Mouse (Mus musculus) embryonic facial prominence, embryonic 15.5 days (tissue): ENCODE results near the gene Xpo5. TPM values are rescaled to one million over a fixed set of nuclear protein-coding genes. Genes with fewer than 3 reads are reported as not detected.

ENCODE experiments used
- ATAC-seq: fragments of 200-750 bp; cut with Nextera tagmentation; 2 replicates; pipeline ENCODE4 v1.8.0; 2017; ENCODE audit warnings: low read depth, moderate TSS enrichment; ENCODE audit not compliant: insufficient number of reproducible peaks, low FRiP score, low TSS enrichment
- H3K27ac ChIP-seq: fragments of 300-500 bp; sonication (generic); replicated peaks from 2 replicates; pipeline ENCODE4 v1.5.1; 2015; ENCODE audit warnings: mild to moderate bottlenecking, inconsistent platforms
- H3K27me3 ChIP-seq: fragments of 300-500 bp; sonication (generic); 2 replicates; pipeline ENCODE4 v1.6.1; 2015; ENCODE audit warnings: inconsistent platforms
- H3K36me3 ChIP-seq: fragments of 300-500 bp; sonication (generic); 2 replicates; pipeline ENCODE4 v1.6.1; 2015; ENCODE audit warnings: mild to moderate bottlenecking, inconsistent platforms
- H3K4me1 ChIP-seq: fragments of 300-500 bp; sonication (generic); 2 replicates; pipeline ENCODE4 v1.6.1; 2015; ENCODE audit warnings: inconsistent platforms
- H3K4me2 ChIP-seq: fragments of 300-500 bp; sonication (generic); replicated peaks from 2 replicates; pipeline ENCODE4 v1.6.1; 2015; ENCODE audit warnings: mild to moderate bottlenecking, inconsistent platforms
- H3K4me3 ChIP-seq: fragments of 300-500 bp; sonication (generic); replicated peaks from 2 replicates; pipeline ENCODE4 v1.5.1; 2015; ENCODE audit warnings: mild to moderate bottlenecking, inconsistent platforms
- H3K9ac ChIP-seq: fragments of 300-500 bp; sonication (generic); 2 replicates; pipeline ENCODE4 v1.6.1; 2015; ENCODE audit warnings: inconsistent platforms
- H3K9me3 ChIP-seq: fragments of 300-500 bp; sonication (generic); replicated peaks from 2 replicates; pipeline ENCODE4 v1.6.1; 2016; ENCODE audit warnings: inconsistent platforms
- whole genome bisulfite sequencing: fragments of 180-500 bp; shearing (Covaris S2); methylation state at CpG from one replicate; pipeline ENCODE4 v1.1.7; 2015; 5-methylcytosine and 5-hydroxymethylcytosine counted together
- polyA plus RNA-seq: library from polyadenylated mRNA; unstranded; fragments of >200 nt; fragmentation: Nextera tagmentation; extraction: Ambion mirVana; gene quantifications from 2 replicates; pipeline ENCODE4 v1.2.1, GENCODE M21; 2015

The Xpo5 gene
- polyA plus RNA-seq, 1 experiment from 2014 or later, result 35.0 TPM

DNA sequence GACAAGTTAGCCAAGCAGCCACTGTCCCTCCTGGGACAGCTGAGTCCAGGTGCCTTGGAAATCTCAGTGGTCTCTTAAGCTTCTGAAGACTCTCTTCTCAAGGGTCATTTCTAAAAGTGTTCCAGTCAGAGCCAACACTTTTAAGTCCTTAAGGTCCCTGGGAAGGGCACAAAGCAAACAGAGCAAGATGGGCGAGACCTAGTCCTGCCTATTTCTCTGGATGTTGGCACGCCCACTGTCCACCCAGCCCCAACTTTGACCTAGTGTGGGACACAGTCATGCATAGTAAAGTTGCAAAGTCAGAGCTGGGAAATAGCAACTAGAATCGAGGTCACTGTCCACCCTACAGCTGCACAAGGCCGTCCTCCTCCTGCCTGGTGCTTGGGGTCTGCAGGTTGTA is 40.4 kb downstream of the Xpo5 start:
- no peak for ATAC-seq
- Histone ChIP-seq H3K27ac (no peak overlapping the region), H3K4me1 (peaks cover 14% of the 10 kb centered on the region), H3K27me3 (no peaks in the 10 kb centered on the region), H3K36me3 (peaks cover 84% of the 10 kb centered on the region), H3K4me2 (no peak overlapping the region), H3K9ac (no peak overlapping the region), H3K4me3 (no peak overlapping the region), H3K9me3 (no peaks in the 10 kb centered on the region)
- 83% methylated on average over 4 of the region's 4 CpGs for WGBS

DNA sequence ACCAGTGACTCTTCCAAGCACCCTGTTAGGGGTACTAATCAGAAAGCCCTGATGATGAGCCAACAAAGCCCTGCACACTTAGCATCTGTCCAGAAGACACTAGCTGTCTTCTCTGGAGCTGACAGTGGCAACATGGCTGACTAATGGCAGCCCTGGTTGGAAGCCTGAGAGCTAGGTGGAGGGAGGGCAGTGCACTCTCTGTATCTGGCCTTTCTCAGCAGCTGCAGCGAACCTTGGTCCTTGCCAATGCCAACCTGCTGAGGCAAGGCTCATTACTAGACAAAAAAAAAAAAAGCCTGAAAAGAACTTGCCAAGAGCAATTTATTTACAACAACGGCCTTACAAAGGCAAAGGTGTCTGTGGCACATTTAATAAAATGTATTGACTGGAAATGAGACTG is 41.0 kb downstream of the Xpo5 start:
- Histone ChIP-seq H3K36me3 (peaks cover 77% of the 10 kb centered on the region), H3K9ac (no peak overlapping the region), H3K27me3 (no peaks in the 10 kb centered on the region), H3K9me3 (no peaks in the 10 kb centered on the region), H3K4me2 (no peak overlapping the region), H3K4me3 (no peak overlapping the region), H3K4me1 (peaks cover 16% of the 10 kb centered on the region), H3K27ac (no peak overlapping the region)
- ATAC-seq, result no peak
- 83% methylated on average over 2 of the region's 2 CpGs for WGBS

- Histone ChIP-seq H3K36me3 (peaks cover 71% of the 10 kb centered on the region), H3K27ac (no peak overlapping the region), H3K9ac (no peak overlapping the region), H3K27me3 (no peaks in the 10 kb centered on the region), H3K9me3 (no peaks in the 10 kb centered on the region), H3K4me3 (no peak overlapping the region), H3K4me1 (peaks cover 26% of the 10 kb centered on the region), H3K4me2 (no peak overlapping the region)
- no peak for ATAC-seq
- WGBS, result 73% methylated on average over 10 of the region's 10 CpGs
These were observed 42.0 kb downstream of the Xpo5 start for GRCm38 (mm10) chr17:46244579-46244978.

GRCm38 (mm10) chr17:46247512-46248188 is 45.1 kb downstream of the Xpo5 start, which contains the start of the genes Polr1c and Yipf3:
Gene Polr1c (minus strand): TSS chr17:46248054.
Gene Yipf3 (plus strand): TSS chr17:46248080.
- Histone ChIP-seq H3K9me3 (no peaks in the 10 kb centered on the region), H3K4me3 (peak within 1 kb of the TSS; percentile 90), H3K9ac (peak within 1 kb of the TSS; percentile 93), H3K4me2 (peak within 1 kb of the TSS; percentile 86), H3K36me3 (peaks cover 70% of the 10 kb centered on the region), H3K4me1 (peaks cover 32% of the 10 kb centered on the region), H3K27me3 (no peaks in the 10 kb centered on the region), H3K27ac (peak within 1 kb of the TSS; percentile 67)
- under 1% methylated on average over 53 of the region's 53 CpGs for WGBS
- peak; percentile 89 for ATAC-seq

- Histone ChIP-seq H3K9me3 (no peaks in the 10 kb centered on the region), H3K27ac (peak overlapping the region; percentile 67), H3K4me1 (peaks cover 35% of the 10 kb centered on the region), H3K36me3 (peaks cover 65% of the 10 kb centered on the region), H3K4me2 (peak overlapping the region; percentile 86), H3K27me3 (no peaks in the 10 kb centered on the region), H3K9ac (peak overlapping the region; percentile 93), H3K4me3 (peak overlapping the region; percentile 90)
- ATAC-seq, result peak; percentile 12
- WGBS, result under 1% methylated on average over 37 of the region's 37 CpGs
These were observed 45.6 kb downstream of the Xpo5 start for GRCm38 (mm10) chr17:46248189-46248522.

DNA sequence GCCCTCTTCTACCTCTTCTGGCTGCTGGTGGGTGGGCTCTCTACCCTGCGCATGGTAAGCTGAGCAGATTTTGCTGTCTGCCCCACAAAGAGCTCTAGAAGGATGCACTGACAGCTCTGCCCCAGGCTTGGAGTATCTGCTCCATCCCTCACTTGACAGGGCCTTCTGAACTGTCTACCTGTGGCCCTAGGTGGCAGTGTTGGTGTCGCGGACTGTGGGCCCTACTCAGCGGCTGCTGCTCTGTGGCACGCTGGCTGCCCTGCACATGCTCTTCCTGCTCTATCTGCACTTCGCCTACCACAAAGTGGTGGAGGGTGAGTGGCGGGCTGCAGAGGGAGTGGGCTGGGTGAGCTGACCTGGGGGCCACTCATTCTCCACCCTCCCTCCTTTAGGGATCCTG is 48.6 kb downstream of the Xpo5 start:
- Histone ChIP-seq H3K36me3 (peaks cover 36% of the 10 kb centered on the region), H3K4me1 (peaks cover 51% of the 10 kb centered on the region), H3K4me3 (no peak overlapping the region), H3K27ac (no peak overlapping the region), H3K9ac (no peak overlapping the region), H3K9me3 (no peaks in the 10 kb centered on the region), H3K27me3 (peaks cover 15% of the 10 kb centered on the region), H3K4me2 (no peak overlapping the region)
- no peak for ATAC-seq
- WGBS, result 76% methylated on average over 7 of the region's 7 CpGs

- no peak for ATAC-seq
- WGBS, result 55% methylated on average over 14 of the region's 14 CpGs
- H3K36me3 ChIP-seq, result peaks cover 51% of the 10 kb centered on the region
- H3K27ac ChIP-seq, result no peak overlapping the region
- H3K4me2 ChIP-seq, result peak overlapping the region; percentile 99
- no peaks in the 10 kb centered on the region for H3K9me3 ChIP-seq
- H3K4me3 ChIP-seq, result peak overlapping the region; percentile 68
- H3K27me3 ChIP-seq, result peaks cover 15% of the 10 kb centered on the region
- H3K9ac ChIP-seq, result no peak overlapping the region
- peaks cover 41% of the 10 kb centered on the region for H3K4me1 ChIP-seq
These were observed 50.2 kb downstream of the Xpo5 start for GRCm38 (mm10) chr17:46252571-46253451.

GRCm38 (mm10) chr17:46253452-46254084 is 51.0 kb downstream of the Xpo5 start, which contains the start of gene Lrrc73:
Gene Lrrc73 (plus strand): TSS chr17:46253531.
- Histone ChIP-seq H3K27ac (no peak within 1 kb of the TSS), H3K27me3 (peaks cover 15% of the 10 kb centered on the region), H3K4me1 (peaks cover 40% of the 10 kb centered on the region), H3K9ac (peak within 1 kb of the TSS; percentile 47), H3K36me3 (peaks cover 58% of the 10 kb centered on the region), H3K4me2 (peak within 1 kb of the TSS; percentile 99), H3K9me3 (no peaks in the 10 kb centered on the region), H3K4me3 (peak within 1 kb of the TSS; percentile 68)
- WGBS, result 2% methylated on average over 45 of the region's 48 CpGs
- ATAC-seq, result peak; percentile 86

- H3K4me1 ChIP-seq, result peaks cover 35% of the 10 kb centered on the region
- ATAC-seq, result peak; percentile 0; the same call in 1 of the 2 replicates
- peak overlapping the region; percentile 47 for H3K9ac ChIP-seq
- H3K9me3 ChIP-seq, result no peaks in the 10 kb centered on the region
- H3K4me2 ChIP-seq, result peak overlapping the region; percentile 99
- WGBS, result under 1% methylated on average over 49 of the region's 54 CpGs
- H3K36me3 ChIP-seq, result peaks cover 64% of the 10 kb centered on the region
- peak overlapping the region; percentile 68 for H3K4me3 ChIP-seq
- H3K27ac ChIP-seq, result no peak overlapping the region
- peaks cover 15% of the 10 kb centered on the region for H3K27me3 ChIP-seq
These were observed 51.5 kb downstream of the Xpo5 start for GRCm38 (mm10) chr17:46254106-46254505.

DNA sequence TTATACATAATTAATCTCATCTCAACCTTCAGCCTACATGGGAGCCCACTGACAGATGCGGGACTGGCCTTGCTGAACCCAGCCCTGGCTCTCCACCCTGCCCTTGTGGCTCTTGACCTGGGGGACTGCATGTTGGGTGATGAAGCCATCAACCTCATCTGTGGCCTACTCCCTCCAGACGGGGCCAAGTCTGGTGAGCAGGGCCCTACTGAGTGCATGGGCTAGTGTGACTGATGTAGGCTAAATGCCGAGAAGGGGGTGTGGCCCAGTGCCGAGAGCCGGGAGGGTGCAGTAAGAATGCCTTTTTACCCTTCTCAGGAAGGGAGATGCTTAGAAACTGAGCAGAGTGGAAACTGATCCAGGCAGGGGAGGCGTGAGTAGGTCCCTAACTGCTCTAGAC is 52.6 kb downstream of the Xpo5 start:
- Histone ChIP-seq H3K4me2 (0 out of 2 replicates have a peak overlapping the region, but pooled peaks have one; percentile 2), H3K27ac (no peak overlapping the region), H3K9me3 (no peaks in the 10 kb centered on the region), H3K4me1 (peaks cover 27% of the 10 kb centered on the region), H3K9ac (no peak overlapping the region), H3K4me3 (peak overlapping the region; percentile 68), H3K27me3 (peaks cover 15% of the 10 kb centered on the region), H3K36me3 (peaks cover 65% of the 10 kb centered on the region)
- ATAC-seq, result no peak
- 30% methylated on average over 6 of the region's 6 CpGs for WGBS
